Mouse (Mus musculus) heart, embryonic 12.5 days (tissue): ENCODE measurements around the gene Mtmr12. TPM values are rescaled to one million over a fixed set of nuclear protein-coding genes. Genes with fewer than 3 reads are reported as not detected.
"Not testable (repeated sequence)": the region's sequence is repeated elsewhere in the genome, so short reads cannot be mapped to it uniquely, and the experiment has no call there.

Experiments
- ATAC-seq: fragments of 200-750 bp; cut with Nextera tagmentation; 2 replicates; pipeline ENCODE4 v1.8.0; 2017; ENCODE audit warnings: moderate TSS enrichment, moderate library complexity; ENCODE audit not compliant: insufficient number of reproducible peaks, low FRiP score
- H3K27ac ChIP-seq: fragments of 300-500 bp; sonication (generic); 2 replicates; pipeline ENCODE4 v1.5.1; 2016; ENCODE audit warnings: mild to moderate bottlenecking, moderate library complexity; ENCODE audit not compliant: poor library complexity, severe bottlenecking
- H3K27me3 ChIP-seq: fragments of 300-500 bp; sonication (generic); replicated peaks from 2 replicates; pipeline ENCODE4 v1.6.1; 2016; ENCODE audit warnings: mild to moderate bottlenecking, moderate library complexity
- H3K36me3 ChIP-seq: fragments of 300-500 bp; sonication (generic); 2 replicates; pipeline ENCODE4 v1.6.1; 2016; ENCODE audit warnings: mild to moderate bottlenecking, moderate library complexity
- H3K4me1 ChIP-seq: fragments of 300-500 bp; sonication (generic); replicated peaks from 2 replicates; pipeline ENCODE4 v1.6.1; 2016; ENCODE audit warnings: mild to moderate bottlenecking
- H3K4me2 ChIP-seq: fragments of 300-500 bp; sonication (generic); 2 replicates; pipeline ENCODE4 v1.6.1; 2016; ENCODE audit warnings: mild to moderate bottlenecking, moderate library complexity
- H3K4me3 ChIP-seq: fragments of 300-500 bp; sonication (generic); 2 replicates; pipeline ENCODE4 v1.5.1; 2016; ENCODE audit warnings: mild to moderate bottlenecking
- H3K9ac ChIP-seq: fragments of 300-500 bp; sonication (generic); 2 replicates; pipeline ENCODE4 v1.6.1; 2016; ENCODE audit warnings: mild to moderate bottlenecking, moderate library complexity
- H3K9me3 ChIP-seq: fragments of 300-500 bp; sonication (generic); replicated peaks from 2 replicates; pipeline ENCODE4 v1.6.1; 2016; ENCODE audit warnings: mild to moderate bottlenecking, moderate library complexity
- WGBS: fragments of 180-500 bp; shearing (Covaris S2); methylation state at CpG from one replicate; pipeline ENCODE4 v1.1.7; 2016; 5-methylcytosine and 5-hydroxymethylcytosine counted together
- polyA plus RNA-seq: library from polyadenylated mRNA; unstranded; fragments of >200 nt; fragmentation: Nextera tagmentation; extraction: Ambion mirVana; gene quantifications from 2 replicates; pipeline ENCODE4 v1.2.1, GENCODE M21; 2016

Mtmr12 gene
- polyA plus RNA-seq, 1 experiment from 2014 or later = 16.5 TPM

DNA sequence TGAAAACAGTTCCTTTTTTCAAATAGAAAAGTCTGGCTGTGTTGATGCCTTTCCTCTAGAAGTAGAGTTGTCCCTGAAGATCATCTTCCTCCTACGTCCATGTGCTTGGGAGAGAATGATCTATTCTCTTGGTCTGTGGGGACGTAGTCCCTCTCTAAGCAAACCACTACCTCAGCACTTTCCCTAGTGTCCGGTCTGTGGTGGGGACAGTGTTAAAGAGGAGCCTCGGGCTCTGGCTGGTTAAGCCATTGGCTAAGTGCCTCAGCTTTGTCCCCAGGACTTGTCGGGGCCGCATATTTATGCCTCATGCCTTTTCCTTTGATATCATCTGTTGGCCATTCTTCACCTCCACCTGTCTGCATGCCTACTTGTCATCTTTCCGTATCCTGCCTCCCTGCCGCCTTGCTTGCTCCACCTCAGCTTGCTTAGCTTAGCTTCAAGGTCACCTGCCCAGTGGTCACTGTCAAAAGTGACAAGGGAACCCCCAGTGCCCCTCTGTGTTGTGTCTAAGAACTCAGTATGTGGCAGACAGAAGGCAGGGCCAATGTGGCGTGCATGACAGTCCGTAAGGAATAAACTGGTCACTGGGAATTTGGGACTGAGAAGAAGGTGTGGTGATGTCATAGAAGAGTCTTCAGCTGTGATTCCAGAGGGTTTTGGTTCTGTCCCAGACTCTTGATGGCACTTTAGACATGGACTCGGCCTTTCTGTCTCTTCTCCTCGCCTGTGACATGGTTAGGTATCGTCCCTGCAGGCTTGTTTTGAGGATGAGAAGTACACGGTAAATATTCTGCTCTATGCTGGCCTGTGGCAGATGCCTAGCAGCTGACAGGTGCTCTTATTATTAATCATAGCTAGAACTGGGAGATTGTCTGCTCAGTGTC is 9.9 kb downstream of the Mtmr12 start:
- Histone ChIP-seq H3K36me3 (no peaks in the 10 kb centered on the region), H3K9me3 (no peaks in the 10 kb centered on the region), H3K27me3 (no peaks in the 10 kb centered on the region), H3K4me1 (peaks cover 67% of the 10 kb centered on the region), H3K9ac (no peak overlapping the region), H3K27ac (no peak overlapping the region), H3K4me3 (no peak overlapping the region), H3K4me2 (no peak overlapping the region)
- WGBS = 79% methylated on average over 14 of the region's 14 CpGs
- ATAC-seq = no peak

DNA sequence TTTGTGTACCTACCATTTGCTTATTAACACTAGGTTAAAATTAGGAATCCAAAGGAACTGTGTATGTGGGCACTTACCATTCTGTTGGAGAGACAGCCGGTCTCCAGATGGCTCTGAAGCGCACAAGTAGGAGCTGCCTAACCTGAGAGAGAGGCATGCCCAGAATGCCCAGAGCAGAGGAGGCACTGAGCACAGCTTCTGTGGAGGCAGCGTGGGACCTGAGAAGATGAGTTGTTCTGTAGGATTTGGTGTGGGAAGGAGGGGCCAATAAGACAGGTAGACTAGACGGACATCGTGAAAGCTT is 10.5 kb downstream of the Mtmr12 start:
- 91% methylated on average over 5 of the region's 5 CpGs for WGBS
- H3K9me3 ChIP-seq = no peaks in the 10 kb centered on the region
- no peaks in the 10 kb centered on the region for H3K27me3 ChIP-seq
- no peak overlapping the region for H3K9ac ChIP-seq
- ATAC-seq = no peak
- no peak overlapping the region for H3K4me3 ChIP-seq
- H3K27ac ChIP-seq = no peak overlapping the region
- no peaks in the 10 kb centered on the region for H3K36me3 ChIP-seq
- H3K4me2 ChIP-seq = no peak overlapping the region
- H3K4me1 ChIP-seq = peaks cover 73% of the 10 kb centered on the region

DNA sequence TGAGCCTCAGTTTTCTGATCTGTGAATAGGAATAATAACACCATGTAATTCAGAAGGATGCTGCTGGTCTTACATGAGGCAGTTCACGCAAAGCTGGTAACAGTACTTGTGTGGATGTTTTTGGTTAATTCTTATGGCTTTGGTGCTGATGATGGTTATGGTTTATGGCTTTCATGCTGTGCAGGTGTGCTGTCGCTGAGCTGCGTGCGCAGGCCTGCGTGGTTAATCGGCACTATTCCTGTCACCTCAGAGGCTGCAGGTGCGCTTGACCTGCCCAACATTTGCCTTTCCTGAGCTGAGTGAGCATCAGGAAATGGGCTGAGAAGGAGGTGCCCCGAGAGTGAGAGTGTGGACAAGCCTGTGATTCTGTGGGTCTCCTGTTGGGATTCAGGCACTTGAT is 11.3 kb downstream of the Mtmr12 start:
- no peak overlapping the region for H3K4me2 ChIP-seq
- H3K27ac ChIP-seq = no peak overlapping the region
- WGBS = 94% methylated on average over 8 of the region's 8 CpGs
- H3K27me3 ChIP-seq = no peaks in the 10 kb centered on the region
- H3K9me3 ChIP-seq = no peaks in the 10 kb centered on the region
- ATAC-seq = no peak
- H3K4me3 ChIP-seq = no peak overlapping the region
- H3K36me3 ChIP-seq = no peaks in the 10 kb centered on the region
- H3K4me1 ChIP-seq = peaks cover 80% of the 10 kb centered on the region
- no peak overlapping the region for H3K9ac ChIP-seq

DNA sequence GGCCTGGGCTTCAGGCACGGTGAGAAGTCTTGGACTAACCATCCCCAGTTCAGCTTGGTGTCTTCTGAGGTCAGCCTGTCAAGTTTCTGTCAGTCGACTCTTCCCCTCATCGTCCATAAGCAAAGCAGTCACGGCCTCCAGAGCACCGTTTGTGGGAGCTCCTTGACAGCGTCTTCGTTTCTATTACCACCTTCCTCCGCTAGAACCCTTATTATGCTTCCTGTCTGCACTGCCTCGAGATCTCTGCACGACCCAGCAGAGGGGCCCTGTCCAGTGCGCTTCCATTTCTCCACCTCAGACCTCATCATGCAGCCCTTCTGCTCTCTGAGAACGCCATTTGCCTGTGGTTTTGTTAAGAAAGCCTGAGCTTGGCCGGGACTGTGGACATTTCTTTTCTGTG is 12.0 kb downstream of the Mtmr12 start:
- Histone ChIP-seq H3K36me3 (no peaks in the 10 kb centered on the region), H3K27ac (no peak overlapping the region), H3K9me3 (no peaks in the 10 kb centered on the region), H3K4me2 (no peak overlapping the region), H3K4me1 (peaks cover 78% of the 10 kb centered on the region), H3K9ac (no peak overlapping the region), H3K27me3 (no peaks in the 10 kb centered on the region), H3K4me3 (no peak overlapping the region)
- WGBS = 64% methylated on average over 13 of the region's 13 CpGs
- no peak for ATAC-seq

DNA sequence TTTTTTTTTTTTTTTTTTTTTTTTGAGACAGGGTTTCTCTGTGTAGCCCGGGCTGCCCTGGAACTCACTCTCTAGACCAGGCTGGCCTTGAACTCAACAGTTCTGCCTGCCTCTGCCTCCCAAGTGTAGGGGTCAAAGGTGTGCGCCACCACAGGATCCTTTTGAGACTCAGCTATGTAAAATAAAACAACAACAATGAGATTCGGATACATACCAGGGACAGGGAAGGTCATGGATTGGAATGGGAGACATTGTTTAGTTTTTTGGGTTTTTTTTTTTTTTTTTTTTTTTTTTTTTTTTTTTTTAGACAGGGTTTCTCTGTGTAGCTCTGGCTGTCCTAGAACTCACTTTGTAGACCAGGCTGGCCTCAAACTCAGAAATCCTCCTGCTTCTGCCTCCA is 12.5 kb downstream of the Mtmr12 start:
- H3K27ac ChIP-seq, H3K36me3 ChIP-seq, H3K9me3 ChIP-seq, H3K27me3 ChIP-seq, H3K4me2 ChIP-seq, H3K9ac ChIP-seq, ATAC-seq, H3K4me3 ChIP-seq: not testable (repeated sequence)
- peaks cover 80% of the 10 kb centered on the region for H3K4me1 ChIP-seq
- WGBS = 78% methylated on average over 3 of the region's 3 CpGs

DNA sequence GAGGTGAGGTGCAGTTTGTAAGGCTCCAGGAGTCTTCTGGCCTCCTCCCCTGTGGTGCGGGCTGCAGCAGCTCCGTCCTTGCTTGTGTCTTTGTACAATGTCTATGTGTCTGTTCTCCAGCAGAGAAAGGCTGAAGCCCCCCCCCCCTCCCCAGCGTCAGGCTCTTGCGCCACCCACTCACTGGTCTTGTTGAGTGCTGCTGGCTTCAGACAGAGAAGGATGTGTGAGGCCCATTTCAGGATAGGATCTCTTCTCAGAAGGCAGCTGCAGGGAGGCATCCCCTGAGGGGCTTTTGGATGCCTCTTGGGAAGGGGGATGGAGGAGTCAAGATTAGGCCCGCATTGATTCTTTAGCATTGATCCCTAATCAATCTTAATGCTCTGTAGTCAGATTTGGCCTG is 13.0 kb downstream of the Mtmr12 start:
- 50% methylated on average over 5 of the region's 5 CpGs for WGBS
- Histone ChIP-seq H3K27me3 (no peaks in the 10 kb centered on the region), H3K4me1 (peaks cover 85% of the 10 kb centered on the region), H3K9ac (no peak overlapping the region), H3K9me3 (no peaks in the 10 kb centered on the region), H3K36me3 (no peaks in the 10 kb centered on the region), H3K27ac (no peak overlapping the region), H3K4me3 (no peak overlapping the region), H3K4me2 (no peak overlapping the region)
- ATAC-seq = no peak

DNA sequence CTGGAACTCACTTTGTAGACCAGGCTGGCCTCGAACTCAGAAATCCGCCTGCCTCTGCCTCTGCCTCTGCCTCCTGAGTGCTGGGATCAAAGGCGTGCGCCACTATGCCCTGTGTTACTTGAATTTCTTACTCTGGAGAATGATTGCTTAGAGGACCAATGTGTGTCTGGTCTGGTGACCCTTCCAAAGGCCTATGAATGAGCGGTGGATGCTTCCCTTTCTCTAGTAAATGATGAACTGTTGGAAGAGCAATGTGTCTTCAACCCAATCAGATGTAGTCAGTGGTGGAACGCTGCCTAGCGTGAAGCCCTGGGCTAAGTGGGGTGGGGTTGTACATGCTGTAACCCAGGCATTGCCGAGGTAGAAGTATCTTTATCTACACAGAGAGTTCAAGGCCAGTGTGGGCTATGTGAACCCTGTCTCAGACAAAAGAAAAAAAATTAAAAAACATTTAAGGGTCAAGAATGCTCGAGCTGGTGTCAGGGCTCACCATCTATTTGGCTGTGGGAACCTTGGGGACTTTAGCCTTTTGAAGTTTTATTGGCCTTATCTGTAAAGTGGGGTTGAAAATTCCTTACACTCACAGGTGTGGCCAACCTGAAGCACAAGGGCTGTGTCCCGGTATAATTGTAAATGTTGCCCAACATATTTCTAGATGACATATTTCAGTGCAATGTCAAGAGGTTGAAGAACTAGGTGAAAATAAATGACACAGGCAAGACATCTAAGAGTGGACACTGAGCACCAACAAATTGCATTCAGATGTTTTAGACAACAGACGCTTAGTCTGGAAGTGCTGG is 14.0 kb downstream of the Mtmr12 start:
- Histone ChIP-seq H3K36me3 (no peaks in the 10 kb centered on the region), H3K4me1 (peaks cover 86% of the 10 kb centered on the region), H3K27ac (no peak overlapping the region), H3K9ac (no peak overlapping the region), H3K27me3 (no peaks in the 10 kb centered on the region), H3K9me3 (no peaks in the 10 kb centered on the region), H3K4me2 (no peak overlapping the region), H3K4me3 (no peak overlapping the region)
- 87% methylated on average over 11 of the region's 11 CpGs for WGBS
- no peak for ATAC-seq

DNA sequence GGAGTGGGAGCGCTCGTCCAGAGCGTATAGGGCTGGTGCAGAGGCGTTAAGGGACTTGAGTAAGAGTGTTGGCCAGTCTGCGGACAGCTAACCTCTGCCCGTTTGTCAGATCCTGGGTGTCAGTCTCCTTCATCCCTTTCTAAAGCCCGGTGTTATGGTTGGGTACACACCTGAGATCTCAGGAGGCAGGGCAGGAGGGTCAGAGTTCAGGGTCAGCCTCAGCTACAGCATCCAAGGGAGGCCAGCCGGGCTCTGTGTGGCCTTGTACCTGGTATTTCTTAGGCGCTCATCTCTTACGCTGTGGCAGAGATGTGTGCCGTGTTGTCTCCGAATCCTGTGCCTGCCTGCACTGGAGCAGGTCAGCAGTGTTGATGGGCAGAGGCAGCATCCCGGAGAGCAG is 16.3 kb downstream of the Mtmr12 start:
- no peak for ATAC-seq
- Histone ChIP-seq H3K27ac (no peak overlapping the region), H3K9me3 (no peaks in the 10 kb centered on the region), H3K4me2 (no peak overlapping the region), H3K4me3 (no peak overlapping the region), H3K27me3 (no peaks in the 10 kb centered on the region), H3K36me3 (no peaks in the 10 kb centered on the region), H3K4me1 (peaks cover 76% of the 10 kb centered on the region), H3K9ac (no peak overlapping the region)
- WGBS = 87% methylated on average over 13 of the region's 13 CpGs

DNA sequence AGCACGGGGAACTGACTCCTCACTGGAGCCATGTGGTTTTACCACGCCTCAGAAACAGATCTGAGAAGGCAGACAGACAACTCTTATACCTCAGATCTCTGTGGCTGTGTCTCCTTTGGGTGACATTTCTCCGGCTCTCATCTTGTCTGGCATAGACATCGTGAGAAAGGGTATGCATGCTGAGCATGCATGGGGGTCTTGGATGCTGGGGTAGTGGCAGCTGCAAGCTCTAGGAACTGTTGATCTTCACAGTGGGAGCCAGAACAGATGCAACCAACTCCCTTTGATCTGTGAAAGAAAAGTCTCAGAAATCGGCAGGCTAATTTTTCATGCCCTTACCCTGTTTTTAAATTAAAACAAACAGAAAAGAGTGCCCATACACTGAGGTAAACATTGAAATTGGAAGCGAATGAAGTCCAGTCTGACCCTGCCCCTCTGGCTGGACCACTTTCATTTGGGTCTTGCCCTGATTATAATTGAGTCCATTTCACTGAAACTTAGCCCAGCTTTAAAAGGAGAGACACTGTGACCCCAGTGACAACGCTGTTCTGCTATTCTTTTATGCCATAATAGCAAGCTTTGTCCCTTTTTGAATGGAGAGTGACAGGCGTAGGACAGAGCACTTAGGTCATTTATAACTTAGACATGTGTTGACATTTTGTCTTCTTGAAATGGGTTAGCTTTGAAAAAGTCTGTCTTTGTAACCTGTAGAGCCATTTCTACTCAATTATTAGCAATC is 17.9 kb downstream of the Mtmr12 start:
- H3K27ac ChIP-seq = no peak overlapping the region
- no peak overlapping the region for H3K4me3 ChIP-seq
- H3K4me2 ChIP-seq = no peak overlapping the region
- H3K9me3 ChIP-seq = no peaks in the 10 kb centered on the region
- no peaks in the 10 kb centered on the region for H3K36me3 ChIP-seq
- 48% methylated on average over 8 of the region's 8 CpGs for WGBS
- no peaks in the 10 kb centered on the region for H3K27me3 ChIP-seq
- H3K4me1 ChIP-seq = peaks cover 76% of the 10 kb centered on the region
- no peak for ATAC-seq
- no peak overlapping the region for H3K9ac ChIP-seq

DNA sequence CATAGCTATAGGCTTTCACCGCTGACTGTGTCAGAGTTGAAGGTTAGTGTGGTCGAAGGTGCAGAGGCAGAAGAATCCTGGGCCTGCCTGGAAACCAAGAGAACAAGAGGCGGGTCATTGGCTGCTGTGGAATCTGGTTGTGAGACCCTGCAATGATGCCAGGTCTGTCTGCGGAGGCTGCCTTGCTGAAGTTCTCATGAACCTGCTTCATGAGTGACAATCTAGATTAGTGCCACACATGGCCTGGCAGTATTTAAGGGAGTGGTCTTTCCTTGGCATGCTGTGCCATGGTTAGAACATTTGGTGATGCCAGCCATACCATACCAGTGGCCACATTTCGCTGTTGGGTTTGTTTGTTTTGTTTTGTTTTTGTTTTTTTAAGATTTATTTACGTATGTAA is 18.6 kb downstream of the Mtmr12 start:
- Histone ChIP-seq H3K27ac (no peak overlapping the region), H3K9ac (no peak overlapping the region), H3K36me3 (no peaks in the 10 kb centered on the region), H3K27me3 (no peaks in the 10 kb centered on the region), H3K4me2 (no peak overlapping the region), H3K9me3 (no peaks in the 10 kb centered on the region), H3K4me3 (no peak overlapping the region), H3K4me1 (peaks cover 78% of the 10 kb centered on the region)
- no peak for ATAC-seq
- WGBS = 76% methylated on average over 6 of the region's 6 CpGs

DNA sequence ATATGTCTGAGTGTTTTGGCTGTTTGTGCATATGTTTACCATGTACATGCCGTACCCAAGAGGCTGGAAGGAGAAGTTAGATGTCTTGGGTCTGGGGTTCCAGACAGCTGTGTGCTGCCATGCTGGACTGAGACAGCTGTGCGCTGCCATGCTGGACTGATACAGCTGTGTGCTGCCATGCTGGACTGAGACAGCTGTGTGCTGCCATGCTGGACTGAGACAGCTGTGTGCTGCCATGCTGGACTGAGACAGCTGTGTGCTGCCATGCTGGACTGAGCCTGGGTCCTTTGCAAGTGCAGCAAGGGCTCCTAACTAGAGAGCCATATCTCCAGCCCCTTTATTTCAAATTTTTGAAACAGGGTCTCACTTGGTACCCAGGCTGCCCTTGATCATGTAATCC is 19.4 kb downstream of the Mtmr12 start:
- Histone ChIP-seq H3K9ac (no peak overlapping the region), H3K36me3 (no peaks in the 10 kb centered on the region), H3K9me3 (no peaks in the 10 kb centered on the region), H3K4me2 (no peak overlapping the region), H3K4me1 (peaks cover 76% of the 10 kb centered on the region), H3K4me3 (no peak overlapping the region), H3K27ac (no peak overlapping the region), H3K27me3 (no peaks in the 10 kb centered on the region)
- no peak for ATAC-seq
- 97% methylated on average over 2 of the region's 2 CpGs for WGBS
